In the genomic region with DNA sequence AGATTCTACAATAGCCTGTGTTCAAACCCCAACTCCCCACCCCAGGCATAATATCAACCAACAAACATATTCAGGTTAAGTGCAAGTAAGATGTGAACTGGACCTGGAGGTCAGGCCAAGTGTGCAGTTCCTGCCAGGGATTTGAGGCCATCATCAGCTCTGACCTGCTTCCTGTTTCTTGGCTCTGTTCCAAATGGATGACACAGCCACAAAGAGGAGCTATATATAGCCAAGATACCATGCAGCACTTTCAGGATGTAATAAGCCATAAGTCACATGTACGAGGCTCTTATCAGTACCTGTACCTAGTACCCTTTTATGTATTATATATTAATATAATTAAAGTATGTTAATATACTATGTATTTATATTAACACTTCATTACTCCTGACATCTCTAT, we compare ENCODE assay signal across 10 mouse cellular contexts. TPM values are rescaled to one million over a fixed set of nuclear protein-coding genes. Genes with fewer than 3 reads are reported as not detected.
DNase-seq lines count a peak whose midpoint lies in the region; ATAC-seq and TF ChIP-seq lines count a peak whose summit lies in the region.
"Had no signal": no experiment of that assay in that cellular context is flagged by ENCODE, and none has a peak within 500 bp of the region (broad histone marks: within the 10 kb centered on the region; RNA-seq: fewer than 3 reads in every experiment).

No protein-coding gene starts in this region.

- 42% methylated on average over 1 of the region's 1 CpGs for WGBS in kidney, embryonic 15.5 days
- WGBS in intestine, postnatal 0 days: 17% methylated on average over 1 of the region's 1 CpGs

- no peak overlapping the region for H3K9ac ChIP-seq in kidney, embryonic 15.5 days
- no peak overlapping the region for H3K9ac ChIP-seq in intestine, postnatal 0 days (ENCODE audit: low read depth, low read length)

- H3K4me2 ChIP-seq in kidney, embryonic 15.5 days: no peak overlapping the region
- no peak overlapping the region for H3K4me2 ChIP-seq in intestine, postnatal 0 days (replicated peaks; ENCODE audit: low read depth)

- no peaks in the 10 kb centered on the region for H3K9me3 ChIP-seq in kidney, embryonic 15.5 days (replicated peaks)
- no peaks in the 10 kb centered on the region for H3K9me3 ChIP-seq in intestine, postnatal 0 days (ENCODE audit: control insufficient read depth)

- peaks cover 17% of the 10 kb centered on the region for H3K36me3 ChIP-seq in kidney, embryonic 15.5 days
- H3K36me3 ChIP-seq in intestine, postnatal 0 days (ENCODE audit: control insufficient read depth, insufficient read depth): peaks cover 7% of the 10 kb centered on the region; the same call in 1 of the 2 replicates

- H3K27me3 ChIP-seq in kidney, embryonic 15.5 days: no peaks in the 10 kb centered on the region
- H3K27me3 ChIP-seq in intestine, postnatal 0 days (replicated peaks; ENCODE audit: control insufficient read depth, insufficient read depth, low read length): no peaks in the 10 kb centered on the region
- H3K27me3 ChIP-seq: megakaryocyte, embryonic 14.5 days had no signal

- peak; percentile 59; the same call in 1 of the 2 replicates for ATAC-seq in cerebellum, adult (ENCODE audit: insufficient number of reproducible peaks, low FRiP score, low TSS enrichment)
- ATAC-seq in kidney, embryonic 15.5 days (replicated peaks; ENCODE audit: low FRiP score): 0 out of 2 replicates have a peak, but pooled peaks have one; percentile 20
- ATAC-seq in intestine, postnatal 0 days: peak; percentile 93
- ATAC-seq: inflammation-experienced regulatory T-cells, adult 6 months had no signal

- no peak for TF ChIP-seq CTCF in intestine, postnatal 0 days (IDR thresholded peaks at IDR 0.05; ENCODE audit: low read depth)

- H3K27ac ChIP-seq in kidney, embryonic 15.5 days: no peak overlapping the region
- H3K27ac ChIP-seq in intestine, postnatal 0 days (ENCODE audit: low read depth, low read length): 0 out of 2 replicates have a peak overlapping the region, but pooled peaks have one; percentile 2

- no peak for DNase-seq in cerebellum, adult 11 months
- DNase-seq in kidney, adult 8-10 months: no peak
- peak; percentile 27 for DNase-seq in cerebellum, adult 9-10 months
- DNase-seq in testis, postnatal 10 days (ENCODE audit: low spot score): no peak
- no peak for DNase-seq in embryo, embryonic 10.5 days (ENCODE audit: low spot score)

- no peak overlapping the region for H3K4me3 ChIP-seq in kidney, embryonic 15.5 days (replicated peaks)
- no peak overlapping the region for H3K4me3 ChIP-seq in intestine, postnatal 0 days (ENCODE audit: low read depth, low read length)
- H3K4me3 ChIP-seq: megakaryocyte, embryonic 14.5 days had no signal

- peaks cover 30% of the 10 kb centered on the region for H3K4me1 ChIP-seq in kidney, embryonic 15.5 days
- peaks cover 13% of the 10 kb centered on the region; the same call in 1 of the 2 replicates for H3K4me1 ChIP-seq in intestine, postnatal 0 days (replicated peaks; ENCODE audit: control insufficient read depth, insufficient read depth, low read length)

RNA-seq across cellular contexts. Expression of a gene that starts 10.5 kb away (rescaled TPM):
- polyA plus RNA-seq in kidney, embryonic 15.5 days (2015; fragmentation: Nextera tagmentation; extraction: Ambion mirVana): 8.6 and 9.4 TPM in 2 replicates
- 4.2 and 4.3 TPM in 2 replicates for polyA plus RNA-seq in intestine, postnatal 0 days (2015; fragmentation: Nextera tagmentation; extraction: Ambion mirVana)

Comparison
In these comparisons a context has a peak if more than half of its experiments do, and no peak if none do; other contexts are left out.
1. ATAC-seq: peak in every context shown above with its lines; median percentile 93 in intestine, postnatal 0 days; 59 in cerebellum, adult; 20 in kidney, embryonic 15.5 days.